Mouse (Mus musculus) liver, adult 2 months (tissue): ENCODE data around the gene Med29.

Experiments used
- CTCF ChIP-seq: fragments of 200-500 bp; IDR thresholded peaks from 2 replicates; pipeline ENCODE4 v1.5.1; 2011; ENCODE audit warnings: low read depth, low read length, control low read depth
- POLR2A ChIP-seq: fragments of 200-500 bp; IDR thresholded peaks from 2 replicates; pipeline ENCODE4 v1.6.1; 2011; ENCODE audit warnings: low read length, control low read depth; ENCODE audit not compliant: insufficient read depth; ENCODE audit errors: extremely low read depth

GRCm38 (mm10) chr7:28440739-28441138 lies 48.2 kb upstream of the Med29 start:
- no peak for TF ChIP-seq POLR2A
- no peak for TF ChIP-seq CTCF
